Mouse (Mus musculus) bone marrow macrophage, adult 2 months (primary cell): Measurements from ENCODE around the gene Npb.

Experiments used
- CTCF ChIP-seq: IDR thresholded peaks from 2 replicates; pipeline ENCODE4 v1.5.1; 2012; ENCODE audit warnings: low read depth, mild to moderate bottlenecking, low read length, moderate library complexity
- POLR2A ChIP-seq: IDR thresholded peaks from 2 replicates; pipeline ENCODE4 v1.6.1; 2012; ENCODE audit warnings: mild to moderate bottlenecking, low read depth, low read length, borderline replicate concordance

GRCm38 (mm10) chr11:120572752-120573584, 35.3 kb upstream of the Npb start, which contains the start of gene P4hb:
- TF ChIP-seq CTCF (no peak), POLR2A (peak; percentile 60; the same call in 1 of the 2 replicates)
